Mouse (Mus musculus) small intestine, adult 2 months (tissue): ENCODE measurements around the gene Cluh. TPM values are rescaled to one million over a fixed set of nuclear protein-coding genes. Genes with fewer than 3 reads are reported as not detected.

Source experiments
- H3K27ac ChIP-seq: fragments of 200-500 bp; 2 replicates; pipeline ENCODE4 v1.5.1; 2012; ENCODE audit warnings: low read depth, low read length, control low read depth, inconsistent platforms; ENCODE audit not compliant: insufficient read depth
- H3K27me3 ChIP-seq: fragments of 200-500 bp; 2 replicates; pipeline ENCODE4 v1.6.1; 2012; ENCODE audit warnings: mild to moderate bottlenecking, moderate library complexity, low read length, inconsistent platforms; ENCODE audit not compliant: control insufficient read depth, insufficient read depth
- H3K36me3 ChIP-seq: fragments of 200-500 bp; 2 replicates; pipeline ENCODE4 v1.6.1; 2012; ENCODE audit warnings: mild to moderate bottlenecking, low read length, control low read depth, inconsistent platforms; ENCODE audit not compliant: control insufficient read depth, insufficient read depth
- H3K4me1 ChIP-seq: fragments of 200-500 bp; 2 replicates; pipeline ENCODE4 v1.6.1; 2012; ENCODE audit warnings: low read length, inconsistent platforms, mixed read lengths; ENCODE audit not compliant: control insufficient read depth, insufficient read depth, insufficient read length
- H3K4me3 ChIP-seq: fragments of 200-500 bp; 2 replicates; pipeline ENCODE4 v1.5.1; 2012; ENCODE audit warnings: low read depth, mild to moderate bottlenecking, control low read depth, inconsistent platforms, low read length, moderate library complexity
- CTCF ChIP-seq: fragments of 200-500 bp; IDR thresholded peaks from 2 replicates; pipeline ENCODE4 v1.5.1; 2012; ENCODE audit warnings: low read depth, mild to moderate bottlenecking, control low read depth, inconsistent platforms, low read length, moderate library complexity, mixed read lengths; ENCODE audit not compliant: insufficient replicate concordance, insufficient read length; ENCODE audit errors: extremely low read depth
- POLR2A ChIP-seq: fragments of 200-500 bp; IDR thresholded peaks from 2 replicates; pipeline ENCODE4 v1.6.1; 2012; ENCODE audit warnings: low read depth, mild to moderate bottlenecking, control low read depth, inconsistent platforms, low read length, moderate library complexity
- WGBS: fragments of 180-500 bp; shearing (Covaris S2); methylation state at CpG from one replicate; pipeline ENCODE4 v1.1.7; 2018; 5-methylcytosine and 5-hydroxymethylcytosine counted together
- polyA plus RNA-seq: library from polyadenylated mRNA; depleted of rRNA; stranded (reverse); fragments of >200 nt; gene quantifications from 2 replicates; pipeline ENCODE4 v1.2.3, GENCODE M21; 2012

Cluh gene
- polyA plus RNA-seq, 1 experiment, result 49.0 TPM

DNA sequence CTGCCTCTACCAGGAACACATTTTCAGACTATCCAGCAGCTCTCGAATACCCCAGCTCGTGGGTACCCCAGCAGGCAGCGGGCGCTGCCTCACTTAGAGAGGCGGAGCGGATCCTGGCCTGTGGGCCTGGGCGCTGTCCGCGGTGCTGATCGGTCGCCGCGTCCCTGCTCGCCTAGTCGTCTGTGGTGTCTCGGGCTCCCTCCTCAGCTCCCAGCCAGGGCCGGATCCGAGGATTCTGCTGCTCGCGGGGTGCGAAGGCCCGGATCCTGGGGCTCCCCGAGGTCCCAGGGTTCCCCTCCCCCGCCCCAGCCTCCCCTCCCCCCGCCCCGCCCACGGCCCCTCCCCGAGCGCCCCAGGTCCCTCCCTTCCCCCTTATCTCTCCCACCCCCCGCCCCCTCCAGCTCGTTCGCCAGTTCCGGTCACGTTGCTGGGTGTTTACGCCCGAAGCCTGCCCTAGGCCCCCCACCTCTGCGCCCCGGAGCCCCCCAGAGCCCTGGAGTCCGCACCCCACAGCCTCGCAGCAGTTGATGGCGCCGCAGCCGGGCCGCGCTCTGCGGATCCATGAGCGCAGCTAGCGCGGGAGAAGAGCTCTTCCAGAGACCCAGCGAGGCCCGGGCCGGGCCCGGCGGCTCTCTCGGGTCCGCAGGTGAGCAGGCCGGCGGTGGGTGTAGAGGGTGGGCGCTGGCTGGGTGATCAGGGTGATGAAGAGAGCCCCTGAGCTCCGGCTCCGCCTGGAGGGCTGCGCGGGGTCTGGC is 29.9 kb upstream of the Cluh start, which contains the start of gene Ccdc92b:
TSS of gene Ccdc92b (plus strand) at position 405 of the 755 bp plus-strand sequence.
- WGBS, result 2% methylated on average over 54 of the region's 63 CpGs
- Histone ChIP-seq H3K27me3 (peaks cover 12% of the 10 kb centered on the region), H3K4me3 (peak within 1 kb of the TSS; percentile 13; the same call in 1 of the 2 replicates), H3K4me1 (peaks cover 10% of the 10 kb centered on the region), H3K36me3 (no peaks in the 10 kb centered on the region), H3K27ac (no peak within 1 kb of the TSS)
- no peak for TF ChIP-seq POLR2A
- TF ChIP-seq CTCF, result no peak

GRCm38 (mm10) chr11:74619956-74620300 is 29.4 kb upstream of the Cluh start:
- peak overlapping the region; percentile 13; the same call in 1 of the 2 replicates for H3K4me3 ChIP-seq
- no peak for TF ChIP-seq POLR2A
- no peak for TF ChIP-seq CTCF
- WGBS, result 7% methylated on average over 16 of the region's 16 CpGs
- no peak overlapping the region for H3K27ac ChIP-seq
- peaks cover 12% of the 10 kb centered on the region for H3K27me3 ChIP-seq
- H3K4me1 ChIP-seq, result peaks cover 13% of the 10 kb centered on the region
- no peaks in the 10 kb centered on the region for H3K36me3 ChIP-seq

DNA sequence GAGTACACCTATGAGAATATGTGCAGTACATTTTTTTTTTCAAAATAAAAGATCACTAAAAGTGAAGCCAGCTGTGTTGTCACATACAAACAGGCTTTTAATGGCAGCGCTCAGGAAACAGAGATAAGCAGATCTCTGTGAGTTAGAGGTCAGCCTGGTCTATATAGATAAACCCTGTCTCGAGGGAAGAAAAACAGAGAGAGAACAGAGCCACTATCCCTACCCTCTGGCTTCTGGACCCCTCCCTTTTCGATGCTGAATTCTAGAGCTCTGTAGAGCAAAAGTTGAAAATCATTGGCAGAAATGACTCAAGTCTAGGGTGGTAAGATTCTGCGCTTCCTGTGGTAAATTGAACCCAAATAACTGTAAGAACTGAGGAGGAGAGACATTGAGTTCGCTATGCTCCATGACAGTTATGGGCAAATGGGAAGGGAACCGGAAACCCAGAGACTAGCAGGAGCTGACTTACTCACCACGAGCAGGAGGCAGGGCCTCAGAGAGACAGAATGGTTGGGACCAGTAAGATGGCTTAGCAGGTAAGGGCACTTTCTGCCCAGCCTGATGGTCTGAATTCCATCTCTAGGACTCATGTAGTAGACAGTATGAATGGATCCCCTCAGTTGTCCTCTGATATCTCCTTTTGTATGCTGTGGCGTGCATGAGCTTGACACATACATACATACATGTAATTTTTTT is 27.2 kb upstream of the Cluh start:
- no peaks in the 10 kb centered on the region for H3K36me3 ChIP-seq
- TF ChIP-seq POLR2A (no peak), CTCF (no peak)
- peaks cover 12% of the 10 kb centered on the region for H3K27me3 ChIP-seq
- no peak overlapping the region for H3K4me3 ChIP-seq
- H3K4me1 ChIP-seq, result peaks cover 13% of the 10 kb centered on the region
- WGBS, result 67% methylated on average over 8 of the region's 8 CpGs
- H3K27ac ChIP-seq, result no peak overlapping the region

- no peak for TF ChIP-seq CTCF
- no peak for TF ChIP-seq POLR2A
- peaks cover 13% of the 10 kb centered on the region for H3K4me1 ChIP-seq
- H3K4me3 ChIP-seq, result no peak overlapping the region
- 23% methylated on average over 6 of the region's 6 CpGs for WGBS
- peaks cover 12% of the 10 kb centered on the region for H3K27me3 ChIP-seq
- H3K36me3 ChIP-seq, result no peaks in the 10 kb centered on the region
- H3K27ac ChIP-seq, result peak overlapping the region; percentile 5; the same call in 1 of the 2 replicates
Measured at GRCm38 (mm10) chr11:74623693-74624092, 25.6 kb upstream of the Cluh start.

DNA sequence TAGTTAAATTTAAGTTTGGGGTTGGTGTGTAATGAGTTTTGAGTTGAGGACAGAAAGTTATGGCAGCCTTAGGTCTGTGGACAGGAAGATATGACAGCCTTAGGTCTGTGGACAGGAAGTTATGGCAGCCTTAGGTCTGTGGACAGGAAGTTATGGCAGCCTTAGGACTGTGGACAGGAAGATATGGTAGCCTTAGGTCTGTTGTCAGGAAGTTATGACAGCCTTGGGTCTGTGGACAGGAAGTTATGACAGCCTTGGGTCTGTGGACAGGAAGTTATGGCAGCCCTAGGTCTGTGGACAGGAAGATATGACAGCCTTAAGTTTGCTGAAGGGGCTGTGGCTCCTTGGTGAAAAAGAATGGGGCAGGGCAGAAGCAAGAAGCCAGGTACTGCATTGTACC is 24.0 kb upstream of the Cluh start:
- Histone ChIP-seq H3K27ac (no peak overlapping the region), H3K4me3 (no peak overlapping the region), H3K27me3 (0 out of 2 replicates have a peak, but pooled peaks cover under 1% of the 10 kb centered on the region), H3K4me1 (peaks cover 12% of the 10 kb centered on the region; the same call in 1 of the 2 replicates), H3K36me3 (no peaks in the 10 kb centered on the region)
- TF ChIP-seq CTCF (no peak), POLR2A (no peak)

- no peaks in the 10 kb centered on the region for H3K36me3 ChIP-seq
- peaks cover 12% of the 10 kb centered on the region; the same call in 1 of the 2 replicates for H3K4me1 ChIP-seq
- no peaks in the 10 kb centered on the region for H3K27me3 ChIP-seq
- no peak overlapping the region for H3K4me3 ChIP-seq
- H3K27ac ChIP-seq, result no peak overlapping the region
- 76% methylated on average over 3 of the region's 3 CpGs for WGBS
- no peak for TF ChIP-seq CTCF
- no peak for TF ChIP-seq POLR2A
Measured at GRCm38 (mm10) chr11:74627481-74627880, 21.8 kb upstream of the Cluh start.
